Mouse (Mus musculus) right cerebral cortex, postnatal 4 days (tissue): Measurements from ENCODE around the gene Lrrc4c.

Source experiments
- DNase-seq: peaks from one replicate; pipeline ENCODE4 v3.0.0-alpha.2; 2022

Gene Lrrc4c

GRCm38 (mm10) chr2:97485609-97486008 lies 1167.6 kb downstream of the Lrrc4c start:
- DNase-seq: no peak

- DNase-seq: no peak
Measured at GRCm38 (mm10) chr2:97487567-97487966, 1169.6 kb downstream of the Lrrc4c start.

GRCm38 (mm10) chr2:97497069-97497468 lies 1179.1 kb downstream of the Lrrc4c start:
- no peak for DNase-seq

- no peak for DNase-seq
Measured at GRCm38 (mm10) chr2:97502501-97502900, 1184.5 kb downstream of the Lrrc4c start.

- DNase-seq: no peak
Measured at GRCm38 (mm10) chr2:97504902-97505301, 1186.9 kb downstream of the Lrrc4c start.

GRCm38 (mm10) chr2:97524256-97524922 lies 1206.4 kb downstream of the Lrrc4c start:
- DNase-seq: no peak

GRCm38 (mm10) chr2:97525107-97525506 lies 1207.1 kb downstream of the Lrrc4c start:
- no peak for DNase-seq

GRCm38 (mm10) chr2:97530622-97531021 lies 1212.7 kb downstream of the Lrrc4c start:
- DNase-seq: no peak

- no peak for DNase-seq
Measured at GRCm38 (mm10) chr2:97543691-97544672, 1226.0 kb downstream of the Lrrc4c start.

- no peak for DNase-seq
Measured at GRCm38 (mm10) chr2:97544673-97545071, 1226.7 kb downstream of the Lrrc4c start.

- no peak for DNase-seq
Measured at GRCm38 (mm10) chr2:97545946-97546345, 1228.0 kb downstream of the Lrrc4c start.

GRCm38 (mm10) chr2:97564509-97564908 lies 1246.5 kb downstream of the Lrrc4c start:
- DNase-seq: no peak

GRCm38 (mm10) chr2:97568954-97569353 lies 1251.0 kb downstream of the Lrrc4c start:
- no peak for DNase-seq

GRCm38 (mm10) chr2:97574921-97575320 lies 1257.0 kb downstream of the Lrrc4c start:
- DNase-seq: no peak

GRCm38 (mm10) chr2:97581132-97581531 lies 1263.2 kb downstream of the Lrrc4c start:
- DNase-seq: no peak

- DNase-seq: no peak
Measured at GRCm38 (mm10) chr2:97586322-97586721, 1268.4 kb downstream of the Lrrc4c start.

GRCm38 (mm10) chr2:97590563-97590962 lies 1272.6 kb downstream of the Lrrc4c start:
- no peak for DNase-seq

- DNase-seq: no peak
Measured at GRCm38 (mm10) chr2:97604182-97604581, 1286.2 kb downstream of the Lrrc4c start.

- no peak for DNase-seq
Measured at GRCm38 (mm10) chr2:97604688-97605215, 1286.8 kb downstream of the Lrrc4c start.

GRCm38 (mm10) chr2:97609436-97609835 lies 1291.5 kb downstream of the Lrrc4c start:
- DNase-seq: no peak

GRCm38 (mm10) chr2:97610566-97610965 lies 1292.6 kb downstream of the Lrrc4c start:
- no peak for DNase-seq

- DNase-seq: no peak
Measured at GRCm38 (mm10) chr2:97614724-97615123, 1296.8 kb downstream of the Lrrc4c start.

- DNase-seq: no peak
Measured at GRCm38 (mm10) chr2:97618589-97618988, 1300.6 kb downstream of the Lrrc4c start.

- no peak for DNase-seq
Measured at GRCm38 (mm10) chr2:97639941-97640340, 1322.0 kb downstream of the Lrrc4c start.
